Mouse (Mus musculus) stomach, embryonic 14.5 days (tissue): ENCODE results near the gene Cxcl10. TPM values are rescaled to one million over a fixed set of nuclear protein-coding genes. Genes with fewer than 3 reads are reported as not detected.

Experiments used
- ATAC-seq: fragments of 200-750 bp; cut with Nextera tagmentation; 2 replicates; pipeline ENCODE4 v1.8.0; 2017; ENCODE audit warnings: low read depth, moderate TSS enrichment; ENCODE audit not compliant: insufficient number of reproducible peaks, insufficient read depth, low FRiP score
- H3K27ac ChIP-seq: fragments of 300-500 bp; sonication (generic); 2 replicates; pipeline ENCODE4 v1.5.1; 2014; ENCODE audit warnings: mild to moderate bottlenecking, low read length, moderate library complexity, mixed read lengths
- H3K27me3 ChIP-seq: fragments of 300-500 bp; sonication (generic); 2 replicates; pipeline ENCODE4 v1.6.1; 2014; ENCODE audit warnings: low read length, control low read depth, mixed read lengths; ENCODE audit not compliant: control insufficient read depth, insufficient read depth
- H3K36me3 ChIP-seq: fragments of 300-500 bp; sonication (generic); 2 replicates; pipeline ENCODE4 v1.6.1; 2014; ENCODE audit warnings: mild to moderate bottlenecking, control low read depth, low read length, moderate library complexity, mixed read lengths; ENCODE audit not compliant: control insufficient read depth, insufficient read depth
- H3K4me1 ChIP-seq: fragments of 300-500 bp; sonication (generic); 2 replicates; pipeline ENCODE4 v1.6.1; 2014; ENCODE audit warnings: low read length, control low read depth, mixed read lengths; ENCODE audit not compliant: control insufficient read depth, insufficient read depth
- H3K4me2 ChIP-seq: fragments of 300-500 bp; sonication (generic); replicated peaks from 2 replicates; pipeline ENCODE4 v1.6.1; 2014; ENCODE audit warnings: low read depth, low read length, control low read depth
- H3K4me3 ChIP-seq: fragments of 300-500 bp; sonication (generic); 2 replicates; pipeline ENCODE4 v1.5.1; 2014; ENCODE audit warnings: low read depth, low read length, control low read depth
- H3K9ac ChIP-seq: fragments of 300-500 bp; sonication (generic); replicated peaks from 2 replicates; pipeline ENCODE4 v1.6.1; 2014; ENCODE audit warnings: low read depth, mild to moderate bottlenecking, control low read depth, low read length, moderate library complexity, mixed read lengths
- H3K9me3 ChIP-seq: fragments of 300-500 bp; sonication (generic); 2 replicates; pipeline ENCODE4 v1.6.1; 2016; ENCODE audit warnings: low read depth, low read length, control low read depth; ENCODE audit not compliant: control insufficient read depth
- whole genome bisulfite sequencing: fragments of 180-500 bp; shearing (Covaris S2); extraction: QIAGEN DNeasy Blood & Tissue Kit; methylation state at CpG from one replicate; pipeline ENCODE4 v1.1.7; 2014; 5-methylcytosine and 5-hydroxymethylcytosine counted together
- polyA plus RNA-seq: library from polyadenylated mRNA; unstranded; fragments of >200 nt; fragmentation: Nextera tagmentation; extraction: Ambion mirVana; gene quantifications from 2 replicates; pipeline ENCODE4 v1.2.1, GENCODE M21; 2014

Gene Cxcl10
- polyA plus RNA-seq, 1 experiment from 2014 or later, result 0.54 TPM

DNA sequence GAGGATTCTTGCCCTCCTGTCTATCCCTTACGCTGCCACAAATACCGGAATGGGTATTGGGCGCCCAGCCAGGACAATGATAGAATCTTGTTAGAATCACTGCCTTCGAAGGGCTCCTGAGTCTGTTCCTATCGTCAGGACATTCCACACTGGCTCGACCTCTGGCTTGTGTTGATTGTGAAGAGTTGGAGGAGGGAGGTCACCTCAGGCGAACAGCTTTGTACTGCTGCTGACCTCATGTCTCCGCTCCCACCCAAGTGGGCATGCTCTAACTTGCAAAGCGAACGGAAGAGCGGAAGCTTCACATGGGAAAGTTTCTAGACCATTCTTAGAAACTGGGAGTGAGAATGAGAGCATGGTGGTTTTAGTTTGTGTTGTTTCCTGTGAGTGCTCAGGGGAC lies 38.7 kb upstream of the Cxcl10 start:
- Histone ChIP-seq H3K9ac (no peak overlapping the region), H3K27me3 (peaks cover 5% of the 10 kb centered on the region; the same call in 1 of the 2 replicates), H3K36me3 (no peaks in the 10 kb centered on the region), H3K27ac (no peak overlapping the region), H3K4me2 (no peak overlapping the region), H3K9me3 (no peaks in the 10 kb centered on the region), H3K4me1 (no peaks in the 10 kb centered on the region), H3K4me3 (no peak overlapping the region)
- WGBS, result 63% methylated on average over 11 of the region's 11 CpGs
- no peak for ATAC-seq

DNA sequence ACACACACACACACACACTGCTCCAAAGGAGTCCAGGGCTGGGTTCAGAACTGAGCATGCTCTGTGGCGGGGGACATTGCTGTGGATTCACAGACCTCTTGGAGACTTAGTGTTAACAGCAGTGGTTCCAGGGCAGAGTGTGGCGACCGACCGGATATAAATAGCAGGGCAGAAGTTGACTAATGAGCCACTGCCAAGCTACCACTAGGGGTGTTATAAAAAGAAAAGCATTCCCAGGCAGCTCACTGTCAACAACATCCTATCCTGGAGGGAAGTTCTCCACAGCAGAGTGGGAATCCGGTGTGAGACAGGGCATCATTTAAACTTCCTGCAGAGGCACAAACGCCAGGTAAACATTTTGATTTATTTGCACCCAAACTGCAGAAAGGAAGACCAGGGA lies 38.0 kb upstream of the Cxcl10 start:
- Histone ChIP-seq H3K9ac (no peak overlapping the region), H3K27ac (no peak overlapping the region), H3K4me2 (no peak overlapping the region), H3K36me3 (no peaks in the 10 kb centered on the region), H3K4me1 (no peaks in the 10 kb centered on the region), H3K27me3 (peaks cover 3% of the 10 kb centered on the region; the same call in 1 of the 2 replicates), H3K4me3 (no peak overlapping the region), H3K9me3 (no peaks in the 10 kb centered on the region)
- 28% methylated on average over 6 of the region's 6 CpGs for WGBS
- no peak for ATAC-seq

DNA sequence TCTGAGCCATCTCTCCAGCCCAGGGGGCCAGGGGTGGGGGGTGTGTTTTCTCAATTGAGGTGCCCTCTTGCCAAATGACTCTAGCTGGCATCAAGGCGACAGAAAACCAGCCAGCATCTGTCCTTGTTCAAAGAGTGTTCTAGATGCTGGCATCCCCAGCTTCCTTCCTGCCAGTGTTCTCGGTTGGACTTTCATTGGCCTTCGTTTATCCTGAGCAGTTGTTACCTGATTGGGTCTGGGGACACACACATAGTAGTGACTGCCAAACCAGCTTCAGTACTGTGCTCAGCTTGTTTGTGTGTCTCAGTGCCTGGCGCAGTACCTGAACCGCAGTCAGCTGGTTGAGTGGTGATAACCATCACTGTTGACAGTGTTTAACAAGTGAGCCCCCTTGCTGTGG lies 37.4 kb upstream of the Cxcl10 start:
- no peak overlapping the region for H3K9ac ChIP-seq
- no peak for ATAC-seq
- H3K4me2 ChIP-seq, result no peak overlapping the region
- no peak overlapping the region for H3K4me3 ChIP-seq
- 82% methylated on average over 5 of the region's 5 CpGs for WGBS
- no peaks in the 10 kb centered on the region for H3K9me3 ChIP-seq
- H3K27me3 ChIP-seq, result no peaks in the 10 kb centered on the region
- H3K4me1 ChIP-seq, result no peaks in the 10 kb centered on the region
- no peaks in the 10 kb centered on the region for H3K36me3 ChIP-seq
- no peak overlapping the region for H3K27ac ChIP-seq

DNA sequence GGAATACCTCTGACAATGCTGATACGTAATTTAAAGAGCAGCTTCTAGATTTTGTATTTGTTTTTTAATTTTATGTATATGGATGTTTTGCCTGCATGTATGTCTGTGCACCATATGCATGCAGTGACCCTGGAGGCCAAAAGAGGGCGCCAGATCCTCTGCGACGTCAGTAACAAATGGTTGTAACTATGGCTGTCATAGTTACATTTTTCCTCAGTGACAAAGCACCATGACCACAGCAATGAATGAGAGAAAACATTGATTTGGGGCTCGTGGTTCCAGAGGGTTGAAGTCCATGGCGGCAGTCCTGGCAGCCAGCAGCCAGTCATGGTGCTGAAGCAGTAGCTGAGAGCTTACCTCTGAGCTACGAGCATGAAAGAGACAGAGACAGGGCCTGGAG lies 36.2 kb upstream of the Cxcl10 start:
- Histone ChIP-seq H3K4me3 (no peak overlapping the region), H3K9me3 (no peaks in the 10 kb centered on the region), H3K27me3 (no peaks in the 10 kb centered on the region), H3K27ac (no peak overlapping the region), H3K4me1 (no peaks in the 10 kb centered on the region), H3K9ac (no peak overlapping the region), H3K36me3 (no peaks in the 10 kb centered on the region), H3K4me2 (no peak overlapping the region)
- no peak for ATAC-seq
- 51% methylated on average over 7 of the region's 7 CpGs for WGBS

DNA sequence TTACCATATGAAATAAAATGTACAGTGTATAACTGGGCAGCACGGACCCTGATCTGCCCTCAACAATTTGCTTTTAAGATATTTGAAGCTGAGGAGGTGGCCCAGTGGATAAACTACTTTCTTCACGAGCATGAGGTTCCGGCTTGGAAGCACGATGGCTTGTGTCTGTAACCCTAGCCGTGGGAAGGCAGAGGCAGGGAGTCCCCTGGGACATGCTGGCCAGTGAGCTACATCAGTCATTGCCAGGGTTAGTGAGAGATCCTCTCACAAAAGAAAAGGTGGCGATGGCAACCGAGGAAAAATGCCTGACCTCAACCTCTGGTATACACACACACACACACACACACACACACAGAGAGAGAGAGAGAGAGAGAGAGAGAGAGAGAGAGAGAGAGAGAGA lies 35.1 kb upstream of the Cxcl10 start:
- Histone ChIP-seq H3K9me3 (no peaks in the 10 kb centered on the region), H3K36me3 (no peaks in the 10 kb centered on the region), H3K4me3 (no peak overlapping the region), H3K27me3 (no peaks in the 10 kb centered on the region), H3K4me2 (no peak overlapping the region), H3K9ac (no peak overlapping the region), H3K4me1 (no peaks in the 10 kb centered on the region), H3K27ac (no peak overlapping the region)
- WGBS, result 50% methylated on average over 7 of the region's 7 CpGs
- ATAC-seq, result no peak

DNA sequence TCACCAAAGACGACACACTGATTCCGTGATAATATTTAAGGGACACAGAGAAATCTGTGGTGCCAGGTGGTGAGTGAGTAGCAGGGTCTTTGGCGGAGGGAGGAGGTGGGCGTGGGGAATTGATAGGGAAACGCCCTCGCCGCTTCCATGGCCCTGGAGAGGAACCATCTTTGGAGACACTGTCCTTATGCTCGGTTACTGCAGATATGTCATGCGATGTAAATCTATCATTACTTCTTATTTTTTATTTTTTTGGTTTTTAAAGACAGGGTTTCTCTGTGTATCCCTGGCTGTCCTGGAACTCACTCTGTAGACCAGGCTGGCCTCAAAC lies 33.6 kb upstream of the Cxcl10 start:
- Histone ChIP-seq H3K9me3 (no peaks in the 10 kb centered on the region), H3K27me3 (no peaks in the 10 kb centered on the region), H3K4me3 (no peak overlapping the region), H3K4me2 (no peak overlapping the region), H3K4me1 (0 out of 2 replicates have a peak, but pooled peaks cover 2% of the 10 kb centered on the region), H3K27ac (no peak overlapping the region), H3K36me3 (no peaks in the 10 kb centered on the region), H3K9ac (no peak overlapping the region)
- 59% methylated on average over 9 of the region's 9 CpGs for WGBS
- ATAC-seq, result no peak

DNA sequence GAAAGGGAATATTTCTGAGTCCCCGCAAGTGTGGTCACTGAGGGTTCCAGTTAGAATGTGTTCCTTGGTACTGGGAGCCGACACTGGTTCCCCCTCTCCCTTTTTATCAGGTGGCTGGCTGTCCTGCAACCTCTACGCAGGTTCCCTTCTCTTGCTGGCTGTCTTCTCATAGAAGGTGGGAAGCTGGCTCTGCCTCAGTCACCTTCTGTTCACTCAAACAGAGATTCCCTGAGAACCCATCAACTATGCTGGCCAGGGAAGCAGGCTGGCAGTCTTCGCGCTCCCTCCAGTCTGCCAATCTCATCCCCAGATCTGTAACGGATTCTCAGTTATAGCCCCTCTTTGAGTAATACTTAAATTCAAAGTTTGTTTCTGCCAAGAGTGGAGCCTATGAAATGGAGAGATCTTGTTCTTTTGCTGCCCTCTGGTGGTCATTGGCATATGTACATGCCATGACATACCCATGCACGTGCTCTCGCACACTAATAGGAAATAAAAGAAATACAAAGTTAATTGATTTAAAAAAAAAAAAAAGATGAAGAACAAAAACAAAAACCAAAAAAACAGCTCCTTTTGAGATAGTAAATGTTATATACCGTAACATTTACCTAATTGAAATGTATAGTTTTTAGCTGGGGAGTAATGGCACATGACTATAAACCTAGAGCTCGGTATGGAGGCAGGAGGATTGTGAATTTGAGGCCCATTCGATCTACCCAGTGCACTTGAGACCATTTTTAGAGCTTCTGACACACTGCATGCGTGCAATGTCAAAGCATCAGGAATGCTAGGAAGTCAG lies 33.1 kb upstream of the Cxcl10 start:
- H3K27ac ChIP-seq, result no peak overlapping the region
- peak; percentile 79 for ATAC-seq
- no peak overlapping the region for H3K9ac ChIP-seq
- H3K9me3 ChIP-seq, result no peaks in the 10 kb centered on the region
- H3K4me3 ChIP-seq, result no peak overlapping the region
- no peaks in the 10 kb centered on the region for H3K36me3 ChIP-seq
- H3K4me2 ChIP-seq, result no peak overlapping the region
- WGBS, result 34% methylated on average over 12 of the region's 12 CpGs
- H3K27me3 ChIP-seq, result no peaks in the 10 kb centered on the region
- peaks cover 2% of the 10 kb centered on the region; the same call in 1 of the 2 replicates for H3K4me1 ChIP-seq

DNA sequence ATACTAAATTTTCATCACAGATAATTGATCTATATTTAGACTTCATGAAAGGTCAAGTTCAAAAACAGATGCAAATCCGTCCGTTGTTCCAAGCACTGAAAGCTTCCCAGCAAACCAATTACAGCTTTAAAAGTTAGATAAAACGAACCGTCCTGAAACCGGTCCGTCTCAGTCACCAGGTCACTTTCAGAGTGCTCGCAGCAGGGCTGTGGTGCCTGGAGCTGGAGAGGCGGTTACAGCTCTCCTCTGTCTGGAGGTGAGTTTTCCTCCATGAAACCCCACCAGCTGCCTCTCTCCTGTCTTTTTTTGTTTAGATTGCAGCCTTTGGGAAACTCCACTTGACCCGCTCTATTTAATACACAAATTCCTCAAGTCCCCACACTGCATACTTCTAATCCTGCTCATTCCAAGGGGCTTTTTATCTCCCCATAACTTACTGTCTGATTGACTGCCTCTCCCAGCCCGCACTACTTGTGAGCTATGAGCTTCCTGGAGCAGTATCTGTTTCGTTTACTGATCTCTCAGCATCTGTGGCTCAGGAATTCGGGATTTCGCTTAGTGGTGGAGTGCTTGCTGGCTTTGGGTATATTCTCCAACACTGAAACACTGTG lies 28.2 kb upstream of the Cxcl10 start:
- Histone ChIP-seq H3K9ac (no peak overlapping the region), H3K4me1 (peaks cover 2% of the 10 kb centered on the region; the same call in 1 of the 2 replicates), H3K4me3 (no peak overlapping the region), H3K27me3 (no peaks in the 10 kb centered on the region), H3K36me3 (no peaks in the 10 kb centered on the region), H3K9me3 (no peaks in the 10 kb centered on the region), H3K27ac (no peak overlapping the region), H3K4me2 (peak overlapping the region; percentile 13; the same call in 1 of the 2 replicates)
- WGBS, result 11% methylated on average over 13 of the region's 13 CpGs
- no peak for ATAC-seq
